Mouse (Mus musculus) midbrain, embryonic 15.5 days (tissue): ENCODE results near the gene Fasn. TPM values are rescaled to one million over a fixed set of nuclear protein-coding genes. Genes with fewer than 3 reads are reported as not detected.
"Not testable (repeated sequence)": the region's sequence is repeated elsewhere in the genome, so short reads cannot be mapped to it uniquely, and the experiment has no call there.

Experiments
- ATAC-seq: fragments of 200-750 bp; cut with Nextera tagmentation; replicated peaks from 2 replicates; pipeline ENCODE4 v1.8.0; 2017; ENCODE audit warnings: moderate TSS enrichment
- H3K27ac ChIP-seq: fragments of 300-500 bp; sonication (generic); 2 replicates; pipeline ENCODE4 v1.5.1; 2015; ENCODE audit warnings: mild to moderate bottlenecking, inconsistent platforms
- H3K27me3 ChIP-seq: fragments of 300-500 bp; sonication (generic); replicated peaks from 2 replicates; pipeline ENCODE4 v1.6.1; 2015; ENCODE audit warnings: inconsistent platforms
- H3K36me3 ChIP-seq: fragments of 300-500 bp; sonication (generic); replicated peaks from 2 replicates; pipeline ENCODE4 v1.6.1; 2015; ENCODE audit warnings: inconsistent platforms
- H3K4me1 ChIP-seq: fragments of 300-500 bp; sonication (generic); 2 replicates; pipeline ENCODE4 v1.6.1; 2015; ENCODE audit warnings: inconsistent platforms
- H3K4me2 ChIP-seq: fragments of 300-500 bp; sonication (generic); 2 replicates; pipeline ENCODE4 v1.6.1; 2015; ENCODE audit warnings: inconsistent platforms, mild to moderate bottlenecking, moderate library complexity
- H3K4me3 ChIP-seq: fragments of 300-500 bp; sonication (generic); 2 replicates; pipeline ENCODE4 v1.5.1; 2015; ENCODE audit warnings: mild to moderate bottlenecking, inconsistent platforms
- H3K9ac ChIP-seq: fragments of 300-500 bp; sonication (generic); 2 replicates; pipeline ENCODE4 v1.6.1; 2015; ENCODE audit warnings: mild to moderate bottlenecking, inconsistent platforms
- H3K9me3 ChIP-seq: fragments of 300-500 bp; sonication (generic); 2 replicates; pipeline ENCODE4 v1.6.1; 2016; ENCODE audit warnings: inconsistent platforms
- WGBS: fragments of 180-500 bp; shearing (Covaris S2); methylation state at CpG from one replicate; pipeline ENCODE4 v1.1.7; 2015; ENCODE audit warnings: mixed read lengths; 5-methylcytosine and 5-hydroxymethylcytosine counted together
- polyA plus RNA-seq: library from polyadenylated mRNA; unstranded; fragments of >200 nt; fragmentation: Nextera tagmentation; extraction: Ambion mirVana; gene quantifications from 2 replicates; pipeline ENCODE4 v1.2.1, GENCODE M21; 2015

The Fasn gene
- polyA plus RNA-seq, 1 experiment from 2014 or later: 102 TPM

GRCm38 (mm10) chr11:120788460-120788859, 35.9 kb downstream of the Fasn start:
- 88% methylated on average over 10 of the region's 10 CpGs for WGBS
- not testable (repeated sequence) for H3K4me3 ChIP-seq, H3K27me3 ChIP-seq, H3K4me2 ChIP-seq, H3K9me3 ChIP-seq, ATAC-seq, H3K27ac ChIP-seq, H3K9ac ChIP-seq
- peaks cover 16% of the 10 kb centered on the region for H3K4me1 ChIP-seq
- peaks cover 48% of the 10 kb centered on the region for H3K36me3 ChIP-seq

GRCm38 (mm10) chr11:120785145-120785544, 39.2 kb downstream of the Fasn start:
- H3K9me3 ChIP-seq: no peaks in the 10 kb centered on the region
- H3K9ac ChIP-seq: peak overlapping the region; percentile 97
- H3K27me3 ChIP-seq: no peaks in the 10 kb centered on the region
- peak overlapping the region; percentile 95 for H3K4me3 ChIP-seq
- no peak for ATAC-seq
- peak overlapping the region; percentile 97 for H3K4me2 ChIP-seq
- 39% methylated on average over 9 of the region's 9 CpGs for WGBS
- peak overlapping the region; percentile 85; the same call in 1 of the 2 replicates for H3K27ac ChIP-seq
- peaks cover 27% of the 10 kb centered on the region for H3K4me1 ChIP-seq
- peaks cover 33% of the 10 kb centered on the region for H3K36me3 ChIP-seq

GRCm38 (mm10) chr11:120784064-120784791, 40.1 kb downstream of the Fasn start, which contains the start of the genes Rfng and Gps1:
Gene Rfng, minus strand, starts transcription at chr11:120784207.
Gene Gps1, plus strand, starts transcription at chr11:120784272.
- Histone ChIP-seq H3K27ac (peak within 1 kb of the TSS; percentile 85), H3K9me3 (no peaks in the 10 kb centered on the region), H3K36me3 (peaks cover 24% of the 10 kb centered on the region), H3K4me3 (peak within 1 kb of the TSS; percentile 95), H3K9ac (peak within 1 kb of the TSS; percentile 97), H3K27me3 (no peaks in the 10 kb centered on the region), H3K4me2 (peak within 1 kb of the TSS; percentile 97), H3K4me1 (peaks cover 27% of the 10 kb centered on the region)
- ATAC-seq: peak; percentile 91
- 1% methylated on average over 93 of the region's 107 CpGs for WGBS

- Histone ChIP-seq H3K4me3 (peak overlapping the region; percentile 95), H3K9ac (peak overlapping the region; percentile 97), H3K27ac (peak overlapping the region; percentile 85), H3K27me3 (no peaks in the 10 kb centered on the region), H3K9me3 (no peaks in the 10 kb centered on the region), H3K36me3 (peaks cover 23% of the 10 kb centered on the region; the same call in 1 of the 2 replicates), H3K4me1 (peaks cover 27% of the 10 kb centered on the region), H3K4me2 (peak overlapping the region; percentile 97)
- peak; percentile 61 for ATAC-seq
- WGBS: 1% methylated on average over 38 of the region's 42 CpGs
Observed at GRCm38 (mm10) chr11:120783426-120784063, 40.8 kb downstream of the Fasn start.

DNA sequence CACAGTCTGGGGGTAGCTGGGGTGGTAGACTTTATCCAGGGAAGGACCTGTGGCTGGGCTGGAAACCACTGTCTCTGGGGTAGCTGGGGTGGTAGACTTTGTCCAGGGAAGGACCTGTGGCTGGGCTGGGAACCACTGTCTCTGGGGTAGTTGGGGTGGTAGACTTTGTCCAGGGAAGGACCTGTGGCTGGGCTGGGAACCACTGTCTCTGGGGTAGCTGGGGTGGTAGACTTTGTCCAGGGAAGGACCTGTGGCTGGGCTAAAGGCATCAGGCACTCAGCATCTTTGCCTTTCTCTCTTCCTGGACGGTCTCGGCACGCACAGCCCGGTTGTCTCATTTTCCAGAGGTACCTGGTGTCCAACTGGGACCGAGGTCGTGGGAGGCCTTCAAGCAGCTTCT, 43.0 kb downstream of the Fasn start:
- H3K27me3 ChIP-seq, H3K9ac ChIP-seq, H3K4me3 ChIP-seq, H3K9me3 ChIP-seq, H3K4me2 ChIP-seq, H3K27ac ChIP-seq, ATAC-seq: not testable (repeated sequence)
- 0 out of 2 replicates have a peak, but pooled peaks cover 16% of the 10 kb centered on the region for H3K36me3 ChIP-seq
- WGBS: 86% methylated on average over 6 of the region's 6 CpGs
- peaks cover 27% of the 10 kb centered on the region for H3K4me1 ChIP-seq

GRCm38 (mm10) chr11:120779876-120780275, 44.5 kb downstream of the Fasn start:
- ATAC-seq: no peak
- H3K9ac ChIP-seq: no peak overlapping the region
- no peak overlapping the region for H3K4me3 ChIP-seq
- WGBS: 72% methylated on average over 1 of the region's 1 CpGs
- H3K4me2 ChIP-seq: no peak overlapping the region
- no peak overlapping the region for H3K27ac ChIP-seq
- 0 out of 2 replicates have a peak, but pooled peaks cover 14% of the 10 kb centered on the region for H3K36me3 ChIP-seq
- H3K27me3 ChIP-seq: no peaks in the 10 kb centered on the region
- no peaks in the 10 kb centered on the region for H3K9me3 ChIP-seq
- H3K4me1 ChIP-seq: peaks cover 21% of the 10 kb centered on the region

- Histone ChIP-seq H3K27ac (no peak overlapping the region), H3K4me3 (no peak overlapping the region), H3K9me3 (no peaks in the 10 kb centered on the region), H3K9ac (no peak overlapping the region), H3K4me2 (no peak overlapping the region), H3K27me3 (no peaks in the 10 kb centered on the region), H3K36me3 (0 out of 2 replicates have a peak, but pooled peaks cover 13% of the 10 kb centered on the region), H3K4me1 (0 out of 2 replicates have a peak, but pooled peaks cover 7% of the 10 kb centered on the region)
- ATAC-seq: no peak
- WGBS: 30% methylated on average over 6 of the region's 6 CpGs
Observed at GRCm38 (mm10) chr11:120777123-120777522, 47.2 kb downstream of the Fasn start.

- Histone ChIP-seq H3K4me1 (0 out of 2 replicates have a peak, but pooled peaks cover 7% of the 10 kb centered on the region), H3K9me3 (no peaks in the 10 kb centered on the region), H3K4me2 (no peak overlapping the region), H3K36me3 (0 out of 2 replicates have a peak, but pooled peaks cover 6% of the 10 kb centered on the region), H3K9ac (no peak overlapping the region), H3K27me3 (no peaks in the 10 kb centered on the region), H3K4me3 (no peak overlapping the region), H3K27ac (no peak overlapping the region)
- 27% methylated on average over 15 of the region's 15 CpGs for WGBS
- ATAC-seq: peak; percentile 82
Observed at GRCm38 (mm10) chr11:120775774-120776469, 48.4 kb downstream of the Fasn start.

- Histone ChIP-seq H3K36me3 (no peaks in the 10 kb centered on the region), H3K9me3 (no peaks in the 10 kb centered on the region), H3K9ac (no peak overlapping the region), H3K4me2 (no peak overlapping the region), H3K27ac (no peak overlapping the region), H3K27me3 (no peaks in the 10 kb centered on the region), H3K4me1 (0 out of 2 replicates have a peak, but pooled peaks cover 7% of the 10 kb centered on the region), H3K4me3 (no peak overlapping the region)
- 88% methylated on average over 7 of the region's 7 CpGs for WGBS
- no peak for ATAC-seq
Observed at GRCm38 (mm10) chr11:120773463-120774190, 50.7 kb downstream of the Fasn start.

DNA sequence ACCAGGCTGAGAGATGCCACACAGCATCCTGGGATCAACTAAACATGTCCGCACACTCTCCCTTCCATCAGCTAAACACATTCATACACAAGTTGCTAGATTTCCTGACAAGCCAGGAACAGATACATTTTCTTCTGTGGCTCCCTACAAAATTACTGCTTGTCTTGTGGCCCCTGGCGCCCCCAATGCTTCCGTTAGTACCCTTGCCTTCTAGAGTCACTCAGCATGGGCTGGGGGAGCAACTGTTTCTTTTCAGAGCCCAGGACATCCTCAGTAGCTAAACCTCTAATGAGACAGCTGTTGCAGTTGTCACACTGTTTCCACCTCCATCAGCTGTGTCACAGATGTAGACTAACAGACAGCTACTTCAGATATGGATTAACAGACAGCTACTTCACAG, 51.6 kb downstream of the Fasn start:
- H3K27ac ChIP-seq: no peak overlapping the region

DNA sequence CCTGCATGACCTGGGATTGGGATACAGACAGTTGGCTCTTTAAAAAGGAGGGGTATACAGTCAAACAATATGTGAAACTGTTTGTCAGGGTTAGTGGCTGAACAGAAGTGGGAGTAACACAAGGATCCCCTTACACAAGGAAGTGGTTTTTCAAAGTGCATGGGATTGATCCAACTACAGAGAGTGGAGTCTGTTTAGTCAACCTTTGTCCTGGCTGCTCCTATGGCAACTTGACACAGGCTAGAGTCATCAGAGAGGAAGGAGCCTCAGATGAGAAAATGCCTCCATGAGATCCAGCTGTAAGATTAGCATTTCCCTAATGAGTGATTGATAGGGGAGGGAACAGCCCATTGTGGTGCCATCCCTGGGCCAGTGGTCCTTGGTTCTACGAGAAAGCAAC, 56.1 kb downstream of the Fasn start:
- no peaks in the 10 kb centered on the region for H3K27me3 ChIP-seq
- H3K4me3 ChIP-seq: no peak overlapping the region
- no peaks in the 10 kb centered on the region for H3K4me1 ChIP-seq
- H3K9ac ChIP-seq: no peak overlapping the region
- WGBS: 63% methylated on average over 1 of the region's 1 CpGs
- no peak overlapping the region for H3K27ac ChIP-seq
- no peak overlapping the region for H3K4me2 ChIP-seq
- ATAC-seq: no peak
- no peaks in the 10 kb centered on the region for H3K9me3 ChIP-seq
- H3K36me3 ChIP-seq: no peaks in the 10 kb centered on the region

More for the DNA sequence above, 51.6 kb downstream of the Fasn start:
- H3K9me3 ChIP-seq: no peaks in the 10 kb centered on the region
- H3K4me2 ChIP-seq: no peak overlapping the region
- H3K9ac ChIP-seq: no peak overlapping the region
- no peaks in the 10 kb centered on the region for H3K36me3 ChIP-seq
- no peak for ATAC-seq
- no peak overlapping the region for H3K4me3 ChIP-seq
- 0 out of 2 replicates have a peak, but pooled peaks cover 7% of the 10 kb centered on the region for H3K4me1 ChIP-seq
- 82% methylated on average over 3 of the region's 3 CpGs for WGBS
- H3K27me3 ChIP-seq: no peaks in the 10 kb centered on the region
